Mouse (Mus musculus): Measurements from ENCODE around the gene Casc3. TPM values are rescaled to one million over a fixed set of nuclear protein-coding genes. Genes with fewer than 3 reads are reported as not detected.

Casc3 gene
- polyA plus RNA-seq, 1 experiment = 30.2 TPM

GRCm38 (mm10) chr11:98776843-98777590 is 27.7 kb upstream of the Casc3 start:
- DNase-seq (ENCODE audit: low read depth in 1 of 2, low spot score in 2 of 2) = no peak
- Histone ChIP-seq H3K4me3 (ENCODE audit: extremely low read depth, insufficient read depth, insufficient read length) (no peak overlapping the region), H3K27me3 (ENCODE audit: control insufficient read depth, insufficient read depth, low read length) (no peaks in the 10 kb centered on the region), H3K4me1 (ENCODE audit: control insufficient read depth, insufficient read depth, insufficient read length) (peaks cover 20% of the 10 kb centered on the region), H3K27ac (ENCODE audit: insufficient read depth, low read length) (no peak overlapping the region; the same call in 1 of the 2 replicates), H3K36me3 (ENCODE audit: control insufficient read depth, insufficient read depth, low read length) (no peaks in the 10 kb centered on the region)
- WGBS = 28% methylated on average over 9 of the region's 9 CpGs
- TF ChIP-seq POLR2A (IDR thresholded peaks at IDR 0.05; ENCODE audit: low read depth, low read length) (no peak), CTCF (IDR thresholded peaks at IDR 0.05; ENCODE audit: extremely low read depth, insufficient read depth, insufficient read length, insufficient replicate concordance) (no peak)

GRCm38 (mm10) chr11:98777888-98778287 is 26.8 kb upstream of the Casc3 start:
- peaks cover 25% of the 10 kb centered on the region for H3K4me1 ChIP-seq (ENCODE audit: control insufficient read depth, insufficient read depth, insufficient read length)
- H3K27me3 ChIP-seq (ENCODE audit: control insufficient read depth, insufficient read depth, low read length) = no peaks in the 10 kb centered on the region
- H3K4me3 ChIP-seq (ENCODE audit: extremely low read depth, insufficient read depth, insufficient read length) = no peak overlapping the region
- TF ChIP-seq POLR2A (IDR thresholded peaks at IDR 0.05; ENCODE audit: low read depth, low read length) = no peak
- no peaks in the 10 kb centered on the region for H3K36me3 ChIP-seq (ENCODE audit: control insufficient read depth, insufficient read depth, low read length)
- no peak overlapping the region for H3K27ac ChIP-seq (ENCODE audit: insufficient read depth, low read length)
- no peak for DNase-seq (ENCODE audit: low read depth in 1 of 2, low spot score in 2 of 2)

GRCm38 (mm10) chr11:98781851-98782512 is 22.7 kb upstream of the Casc3 start:
- no peak for DNase-seq (ENCODE audit: low read depth in 1 of 2, low spot score in 2 of 2)
- no peak overlapping the region for H3K4me3 ChIP-seq (ENCODE audit: extremely low read depth, insufficient read depth, insufficient read length)
- H3K4me1 ChIP-seq (ENCODE audit: control insufficient read depth, insufficient read depth, insufficient read length) = peaks cover 30% of the 10 kb centered on the region
- no peak for TF ChIP-seq CTCF (IDR thresholded peaks at IDR 0.05; ENCODE audit: extremely low read depth, insufficient read depth, insufficient read length, insufficient replicate concordance)
- TF ChIP-seq POLR2A (IDR thresholded peaks at IDR 0.05; ENCODE audit: low read depth, low read length) = no peak
- 68% methylated on average over 12 of the region's 14 CpGs for WGBS
- H3K36me3 ChIP-seq (ENCODE audit: control insufficient read depth, insufficient read depth, low read length) = no peaks in the 10 kb centered on the region
- 0 out of 2 replicates have a peak overlapping the region, but pooled peaks have one; percentile 7 for H3K27ac ChIP-seq (ENCODE audit: insufficient read depth, low read length)
- no peaks in the 10 kb centered on the region for H3K27me3 ChIP-seq (ENCODE audit: control insufficient read depth, insufficient read depth, low read length)

GRCm38 (mm10) chr11:98782651-98783235 is 22.0 kb upstream of the Casc3 start:
- no peak for DNase-seq (ENCODE audit: low read depth in 1 of 2, low spot score in 2 of 2)
- TF ChIP-seq CTCF (IDR thresholded peaks at IDR 0.05; ENCODE audit: extremely low read depth, insufficient read depth, insufficient read length, insufficient replicate concordance) (no peak), POLR2A (IDR thresholded peaks at IDR 0.05; ENCODE audit: low read depth, low read length) (no peak)
- Histone ChIP-seq H3K4me3 (ENCODE audit: extremely low read depth, insufficient read depth, insufficient read length) (peak overlapping the region; percentile 40), H3K4me1 (ENCODE audit: control insufficient read depth, insufficient read depth, insufficient read length) (peaks cover 30% of the 10 kb centered on the region), H3K27ac (ENCODE audit: insufficient read depth, low read length) (peak overlapping the region; percentile 81), H3K36me3 (ENCODE audit: control insufficient read depth, insufficient read depth, low read length) (no peaks in the 10 kb centered on the region), H3K27me3 (ENCODE audit: control insufficient read depth, insufficient read depth, low read length) (no peaks in the 10 kb centered on the region)
- WGBS = 12% methylated on average over 17 of the region's 17 CpGs

- WGBS = 0% methylated on average over 20 of the region's 20 CpGs
- Histone ChIP-seq H3K27me3 (ENCODE audit: control insufficient read depth, insufficient read depth, low read length) (no peaks in the 10 kb centered on the region), H3K4me1 (ENCODE audit: control insufficient read depth, insufficient read depth, insufficient read length) (peaks cover 32% of the 10 kb centered on the region), H3K4me3 (ENCODE audit: extremely low read depth, insufficient read depth, insufficient read length) (peak overlapping the region; percentile 40), H3K27ac (ENCODE audit: insufficient read depth, low read length) (peak overlapping the region; percentile 81), H3K36me3 (ENCODE audit: control insufficient read depth, insufficient read depth, low read length) (no peaks in the 10 kb centered on the region)
- DNase-seq (ENCODE audit: low read depth in 1 of 2, low spot score in 2 of 2) = peak in 1 of 2 experiments; percentile 72
- 0 out of 2 replicates have a peak, but pooled peaks have one; percentile 21 for TF ChIP-seq POLR2A (IDR thresholded peaks at IDR 0.05; ENCODE audit: low read depth, low read length)
- TF ChIP-seq CTCF (IDR thresholded peaks at IDR 0.05; ENCODE audit: extremely low read depth, insufficient read depth, insufficient read length, insufficient replicate concordance) = no peak
These were observed 21.4 kb upstream of the Casc3 start for GRCm38 (mm10) chr11:98783236-98783696.

- peaks cover 36% of the 10 kb centered on the region for H3K4me1 ChIP-seq (ENCODE audit: control insufficient read depth, insufficient read depth, insufficient read length)
These were observed 20.6 kb upstream of the Casc3 start for GRCm38 (mm10) chr11:98784139-98784538.

More at GRCm38 (mm10) chr11:98784139-98784538, 20.6 kb upstream of the Casc3 start:
- TF ChIP-seq POLR2A (IDR thresholded peaks at IDR 0.05; ENCODE audit: low read depth, low read length) (no peak), CTCF (IDR thresholded peaks at IDR 0.05; ENCODE audit: extremely low read depth, insufficient read depth, insufficient read length, insufficient replicate concordance) (no peak)
- peak overlapping the region; percentile 13; the same call in 1 of the 2 replicates for H3K27ac ChIP-seq (ENCODE audit: insufficient read depth, low read length)
- WGBS = 83% methylated on average over 4 of the region's 4 CpGs
- no peak for DNase-seq (ENCODE audit: low read depth in 1 of 2, low spot score in 2 of 2)
- H3K27me3 ChIP-seq (ENCODE audit: control insufficient read depth, insufficient read depth, low read length) = no peaks in the 10 kb centered on the region
- no peaks in the 10 kb centered on the region for H3K36me3 ChIP-seq (ENCODE audit: control insufficient read depth, insufficient read depth, low read length)
- H3K4me3 ChIP-seq (ENCODE audit: extremely low read depth, insufficient read depth, insufficient read length) = no peak overlapping the region

Data from spleen, adult 2 months (tissue).